Mouse (Mus musculus): ENCODE data around the gene Zcchc10. TPM values are rescaled to one million over a fixed set of nuclear protein-coding genes. Genes with fewer than 3 reads are reported as not detected.

The Zcchc10 gene
- polyA plus RNA-seq, 1 experiment from 2014 or later: 13.4 TPM

DNA sequence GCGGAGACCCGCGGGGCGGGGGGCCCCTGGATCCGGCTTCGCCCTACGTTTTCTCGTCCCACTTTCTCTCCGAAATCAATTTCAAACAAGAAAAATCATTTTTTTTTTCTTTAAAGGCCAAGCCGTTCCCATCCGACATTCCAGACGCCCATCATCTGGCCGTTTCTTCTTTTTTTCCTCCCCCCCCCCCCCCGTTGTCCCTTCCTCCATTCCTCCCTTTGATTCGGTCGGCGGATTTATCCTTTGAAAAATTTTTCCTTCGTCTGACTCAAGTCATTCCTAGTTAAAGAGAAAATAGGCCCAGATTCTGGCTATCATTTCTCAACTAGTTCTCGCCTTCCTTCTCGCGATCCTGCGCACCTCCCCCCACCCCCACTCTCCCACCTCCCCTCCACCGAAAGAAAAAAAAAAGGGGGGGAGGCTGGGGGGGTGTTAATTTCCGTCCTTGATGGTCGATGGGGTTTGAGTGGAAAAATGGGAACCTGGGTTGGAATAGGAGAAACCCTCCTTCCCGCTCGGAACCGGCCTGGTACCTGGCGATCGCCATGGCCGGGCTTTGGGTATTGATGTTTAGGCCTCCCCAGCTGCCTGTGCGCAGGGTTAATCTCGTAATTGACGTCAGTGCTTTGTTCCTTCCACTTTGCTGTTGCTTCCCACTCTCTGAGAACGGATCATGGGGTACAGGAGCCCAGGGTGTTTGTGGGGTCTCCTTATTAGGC lies 26.9 kb downstream of the Zcchc10 start:
- DNase-seq (ENCODE audit: low spot score) (peak; percentile 83), ATAC-seq (peak; percentile 5; the same call in 1 of the 2 replicates)
- Histone ChIP-seq H3K27ac (ENCODE audit: low read length) (peak overlapping the region; percentile 100), H3K4me3 (ENCODE audit: low read depth, low read length) (peak overlapping the region; percentile 96), H3K27me3 (replicated peaks; ENCODE audit: insufficient read depth, low read length) (no peaks in the 10 kb centered on the region), H3K4me2 (replicated peaks; ENCODE audit: low read depth, low read length) (peak overlapping the region; percentile 85), H3K9me3 (ENCODE audit: low read length) (no peaks in the 10 kb centered on the region), H3K9ac (replicated peaks; ENCODE audit: low read depth) (peak overlapping the region; percentile 99), H3K36me3 (ENCODE audit: insufficient read depth, low read length) (no peaks in the 10 kb centered on the region), H3K4me1 (ENCODE audit: insufficient read depth, low read depth, low read length) (no peaks in the 10 kb centered on the region; the same call in 1 of the 2 replicates)
- no peak for TF ChIP-seq EP300 (IDR thresholded peaks at IDR 0.05)
- no peak for TF ChIP-seq CTCF (IDR thresholded peaks at IDR 0.05)
- WGBS: under 1% methylated on average over 34 of the region's 35 CpGs

DNA sequence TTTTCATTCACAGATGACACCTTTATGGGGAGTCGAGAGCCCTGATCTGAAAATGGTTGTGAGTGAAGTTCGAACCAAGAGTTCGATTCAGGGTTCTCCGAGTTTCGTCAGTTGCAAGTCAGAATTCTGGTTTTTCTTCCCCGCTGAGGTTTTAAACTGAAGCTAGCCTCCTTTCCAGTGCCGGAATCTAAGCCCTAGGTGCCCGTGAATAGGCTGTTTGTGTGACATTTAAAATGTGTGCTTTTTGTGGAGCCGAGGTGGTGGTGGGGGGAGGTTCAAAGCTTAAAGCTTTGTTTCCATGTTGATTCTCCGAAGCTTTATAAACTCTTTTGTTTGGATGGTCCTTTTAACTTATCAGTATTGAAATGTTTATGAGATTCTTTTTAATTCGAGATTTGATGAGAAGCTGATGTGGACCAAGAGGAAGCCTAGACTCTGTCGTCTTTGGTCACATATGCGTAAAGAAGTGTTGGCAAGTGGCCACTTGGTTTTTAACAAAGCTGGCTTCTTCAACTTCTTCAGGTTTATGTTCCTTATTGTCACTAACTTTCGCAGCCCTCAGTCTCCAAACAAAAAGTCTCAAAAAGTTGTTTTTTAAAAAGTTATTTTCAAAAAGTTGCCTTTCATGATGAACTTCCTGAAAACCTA lies 27.6 kb downstream of the Zcchc10 start:
- TF ChIP-seq CTCF (IDR thresholded peaks at IDR 0.05) (no peak), EP300 (IDR thresholded peaks at IDR 0.05) (no peak)
- H3K9ac ChIP-seq (replicated peaks; ENCODE audit: low read depth): peak overlapping the region; percentile 99
- H3K4me3 ChIP-seq (ENCODE audit: low read depth, low read length): peak overlapping the region; percentile 96
- WGBS: 3% methylated on average over 14 of the region's 14 CpGs
- H3K36me3 ChIP-seq (ENCODE audit: insufficient read depth, low read length): no peaks in the 10 kb centered on the region
- ATAC-seq (no peak), DNase-seq (ENCODE audit: low spot score) (peak; percentile 39)
- H3K4me1 ChIP-seq (ENCODE audit: insufficient read depth, low read depth, low read length): no peaks in the 10 kb centered on the region; the same call in 1 of the 2 replicates
- no peaks in the 10 kb centered on the region for H3K9me3 ChIP-seq (ENCODE audit: low read length)
- H3K4me2 ChIP-seq (replicated peaks; ENCODE audit: low read depth, low read length): peak overlapping the region; percentile 85
- no peaks in the 10 kb centered on the region for H3K27me3 ChIP-seq (replicated peaks; ENCODE audit: insufficient read depth, low read length)
- peak overlapping the region; percentile 100 for H3K27ac ChIP-seq (ENCODE audit: low read length)

DNA sequence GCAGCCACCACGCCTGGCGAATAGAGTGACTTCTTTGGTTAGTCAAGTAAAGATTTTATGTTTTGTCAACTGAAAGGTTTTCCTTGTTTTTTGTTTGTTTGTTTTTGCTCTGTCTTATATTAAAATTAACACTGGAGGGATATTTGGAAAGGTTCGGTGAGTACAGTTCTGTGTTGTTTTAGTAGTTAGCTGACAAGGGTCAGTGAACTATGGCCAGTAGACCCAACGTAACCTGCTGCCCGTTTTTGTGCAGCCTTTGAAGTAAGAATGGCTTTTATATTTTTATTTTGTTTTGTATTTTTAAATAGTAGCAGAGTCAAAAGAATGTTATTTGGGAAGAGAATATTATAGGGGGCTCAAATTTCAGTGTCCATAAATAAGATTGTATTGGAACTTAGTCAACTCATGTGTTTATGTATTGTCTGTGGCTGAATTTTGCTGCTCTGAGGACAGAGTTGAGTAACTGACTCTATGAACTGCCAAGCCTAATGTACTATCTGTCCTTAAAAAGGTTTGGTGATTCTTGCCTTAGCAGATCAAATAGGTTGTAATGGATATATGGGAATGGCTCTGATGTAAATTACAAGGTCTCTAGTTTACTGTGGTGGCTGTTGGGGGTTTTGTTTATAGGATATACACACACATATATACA lies 34.2 kb downstream of the Zcchc10 start:
- TF ChIP-seq EP300 (IDR thresholded peaks at IDR 0.05) (no peak), CTCF (IDR thresholded peaks at IDR 0.05) (no peak)
- no peaks in the 10 kb centered on the region for H3K9me3 ChIP-seq (ENCODE audit: low read length)
- no peaks in the 10 kb centered on the region for H3K27me3 ChIP-seq (replicated peaks; ENCODE audit: insufficient read depth, low read length)
- DNase-seq (ENCODE audit: low spot score) (no peak), ATAC-seq (no peak)
- H3K27ac ChIP-seq (ENCODE audit: low read length): no peak overlapping the region
- H3K9ac ChIP-seq (replicated peaks; ENCODE audit: low read depth): no peak overlapping the region
- WGBS: 79% methylated on average over 5 of the region's 5 CpGs
- no peak overlapping the region for H3K4me3 ChIP-seq (ENCODE audit: low read depth, low read length)
- H3K4me1 ChIP-seq (ENCODE audit: insufficient read depth, low read depth, low read length): no peaks in the 10 kb centered on the region
- H3K4me2 ChIP-seq (replicated peaks; ENCODE audit: low read depth, low read length): no peak overlapping the region
- H3K36me3 ChIP-seq (ENCODE audit: insufficient read depth, low read length): no peaks in the 10 kb centered on the region

DNA sequence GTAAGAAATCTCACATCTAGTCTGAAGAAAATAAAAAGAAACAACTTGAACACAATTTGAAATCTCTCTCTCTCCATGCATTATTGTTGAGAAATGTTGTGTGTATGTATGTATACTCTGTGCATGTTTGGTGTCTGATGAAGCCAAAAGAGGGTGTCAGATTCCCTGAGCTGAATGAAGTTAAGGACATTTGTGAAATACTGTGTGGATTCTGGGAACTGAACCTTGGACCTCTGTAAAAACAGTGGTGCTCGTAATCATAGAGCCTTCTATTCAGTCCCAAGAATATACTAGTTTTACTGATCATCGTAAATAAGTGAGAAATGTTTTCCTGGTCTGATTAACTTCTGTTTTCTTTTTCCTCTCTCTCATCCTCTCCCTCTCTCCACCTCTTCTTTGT lies 42.6 kb downstream of the Zcchc10 start:
- TF ChIP-seq EP300 (IDR thresholded peaks at IDR 0.05): no peak
- TF ChIP-seq CTCF (IDR thresholded peaks at IDR 0.05): no peak
- H3K27me3 ChIP-seq (replicated peaks; ENCODE audit: insufficient read depth, low read length): no peaks in the 10 kb centered on the region
- H3K9ac ChIP-seq (replicated peaks; ENCODE audit: low read depth): no peak overlapping the region
- no peaks in the 10 kb centered on the region for H3K4me1 ChIP-seq (ENCODE audit: insufficient read depth, low read depth, low read length)
- WGBS: 91% methylated on average over 2 of the region's 2 CpGs
- no peak overlapping the region for H3K4me3 ChIP-seq (ENCODE audit: low read depth, low read length)
- H3K9me3 ChIP-seq (ENCODE audit: low read length): no peaks in the 10 kb centered on the region
- H3K36me3 ChIP-seq (ENCODE audit: insufficient read depth, low read length): peaks cover 3% of the 10 kb centered on the region; the same call in 1 of the 2 replicates
- no peak overlapping the region for H3K27ac ChIP-seq (ENCODE audit: low read length)
- no peak overlapping the region for H3K4me2 ChIP-seq (replicated peaks; ENCODE audit: low read depth, low read length)
- DNase-seq (ENCODE audit: low spot score) (no peak), ATAC-seq (no peak)

DNA sequence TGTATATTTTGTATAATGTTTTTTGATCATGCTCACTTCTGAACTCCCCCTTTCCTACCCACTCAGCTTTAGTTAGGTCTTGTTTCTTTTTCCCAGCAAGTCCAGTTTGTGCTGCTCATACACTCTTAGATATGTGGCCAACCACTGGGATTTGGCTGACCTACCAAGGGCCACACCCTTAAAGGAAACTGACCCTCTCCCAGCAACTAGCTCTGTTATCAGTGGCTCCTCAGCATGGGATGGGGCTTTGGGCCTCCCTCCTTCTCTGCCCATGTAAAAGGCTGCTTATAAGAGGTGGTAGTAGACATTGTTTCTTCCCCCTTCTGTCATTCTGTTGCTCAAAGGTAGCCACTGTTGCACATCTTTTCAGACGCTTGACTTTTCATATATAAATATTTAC lies 54.4 kb downstream of the Zcchc10 start:
- Histone ChIP-seq H3K9ac (replicated peaks; ENCODE audit: low read depth) (no peak overlapping the region), H3K4me2 (replicated peaks; ENCODE audit: low read depth, low read length) (no peak overlapping the region), H3K36me3 (ENCODE audit: insufficient read depth, low read length) (peaks cover 8% of the 10 kb centered on the region; the same call in 1 of the 2 replicates), H3K4me3 (ENCODE audit: low read depth, low read length) (no peak overlapping the region), H3K27me3 (replicated peaks; ENCODE audit: insufficient read depth, low read length) (no peaks in the 10 kb centered on the region), H3K4me1 (ENCODE audit: insufficient read depth, low read depth, low read length) (no peaks in the 10 kb centered on the region), H3K9me3 (ENCODE audit: low read length) (no peaks in the 10 kb centered on the region), H3K27ac (ENCODE audit: low read length) (no peak overlapping the region)
- WGBS: 75% methylated on average over 1 of the region's 1 CpGs
- TF ChIP-seq CTCF (IDR thresholded peaks at IDR 0.05) (no peak), EP300 (IDR thresholded peaks at IDR 0.05) (no peak)
- no peak for ATAC-seq
- DNase-seq (ENCODE audit: low spot score): no peak

Other genes starting within 250 kb of the Zcchc10 start
- gene Hspa4, start 24.2 kb upstream of the Zcchc10 start, polyA plus RNA-seq (2015; fragmentation: Nextera tagmentation; extraction: Ambion mirVana): 42.0 and 42.3 TPM in 2 replicates
- gene Aff4, start 26.2 kb downstream of the Zcchc10 start, polyA plus RNA-seq (2015; fragmentation: Nextera tagmentation; extraction: Ambion mirVana): 45.3 and 50.9 TPM in 2 replicates
- 0.38 TPM in 1 of 2 replicates, not detected in the other for gene Leap2, start 98.5 kb downstream of the Zcchc10 start, polyA plus RNA-seq (2015; fragmentation: Nextera tagmentation; extraction: Ambion mirVana)
- gene Uqcrq, start 106.2 kb downstream of the Zcchc10 start, polyA plus RNA-seq (2015; fragmentation: Nextera tagmentation; extraction: Ambion mirVana): 442 and 520 TPM in 2 replicates
- 0.84 and 1.3 TPM in 2 replicates for gene Gdf9, start 106.3 kb downstream of the Zcchc10 start, polyA plus RNA-seq (2015; fragmentation: Nextera tagmentation; extraction: Ambion mirVana)
- 0.10 TPM in 1 of 2 replicates, not detected in the other for gene Gm10447, start 132.4 kb downstream of the Zcchc10 start, polyA plus RNA-seq (2015; fragmentation: Nextera tagmentation; extraction: Ambion mirVana)
- gene Shroom1, start 132.5 kb downstream of the Zcchc10 start, polyA plus RNA-seq (2015; fragmentation: Nextera tagmentation; extraction: Ambion mirVana): 0.88 and 1.0 TPM in 2 replicates
- not detected in 2 replicates for gene Gm9837, start 145.8 kb downstream of the Zcchc10 start, polyA plus RNA-seq (2015; fragmentation: Nextera tagmentation; extraction: Ambion mirVana)
- not detected in 2 replicates for gene Gm9945, start 155.5 kb downstream of the Zcchc10 start, polyA plus RNA-seq (2015; fragmentation: Nextera tagmentation; extraction: Ambion mirVana)
- gene Sowaha, start 155.6 kb downstream of the Zcchc10 start, polyA plus RNA-seq (2015; fragmentation: Nextera tagmentation; extraction: Ambion mirVana): 0.42 and 0.62 TPM in 2 replicates
- 13.9 and 15.5 TPM in 2 replicates for gene Sept8, start 194.6 kb downstream of the Zcchc10 start, polyA plus RNA-seq (2015; fragmentation: Nextera tagmentation; extraction: Ambion mirVana)
- gene Kif3a, start 242.7 kb downstream of the Zcchc10 start, polyA plus RNA-seq (2015; fragmentation: Nextera tagmentation; extraction: Ambion mirVana): 39.4 and 39.9 TPM in 2 replicates